Mouse (Mus musculus): ENCODE data around the gene Ptprk.

DNA sequence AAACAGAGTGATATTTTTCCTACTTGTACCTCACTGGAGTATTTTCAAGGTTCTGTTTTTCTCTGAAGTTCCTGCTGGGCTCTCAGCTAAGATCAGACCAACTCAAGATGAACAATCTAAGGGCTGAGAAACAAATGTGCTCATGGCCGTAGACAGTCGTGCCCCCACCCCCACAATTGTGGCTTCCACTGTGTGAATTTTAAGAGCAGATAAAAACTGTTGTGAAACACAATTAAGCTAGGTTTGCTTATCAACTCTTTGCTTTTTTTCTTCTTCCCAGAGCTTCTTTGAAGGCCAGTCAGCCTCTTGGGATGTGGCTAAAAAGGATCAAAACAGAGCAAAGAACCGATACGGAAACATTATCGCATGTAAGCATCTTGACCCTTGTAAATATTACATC, 493.4 kb downstream of the Ptprk start:
- TF ChIP-seq CTCF (IDR thresholded peaks at IDR 0.05; ENCODE audit: borderline replicate concordance, insufficient read depth, low read length), result no peak
- TF ChIP-seq POLR2A (IDR thresholded peaks at IDR 0.05; ENCODE audit: low read depth, low read length), result no peak

Data from embryonic fibroblast, embryonic 13.5 days (primary cell).